Mouse (Mus musculus) liver, adult 2 months (tissue): ENCODE results near the gene Crim1. TPM values are rescaled to one million over a fixed set of nuclear protein-coding genes. Genes with fewer than 3 reads are reported as not detected.

ENCODE experiments used
- DNase-seq: peaks from one replicate; pipeline ENCODE4 v3.0.0-alpha.2; 2011; ENCODE audit warnings: low read depth, low spot score; ENCODE audit errors: extremely low read depth
- H3K27ac ChIP-seq: fragments of 200-500 bp; replicated peaks from 2 replicates; pipeline ENCODE4 v1.5.1; 2012; ENCODE audit warnings: low read depth, mild to moderate bottlenecking, control low read depth, inconsistent platforms, low read length; ENCODE audit not compliant: insufficient read depth
- H3K27me3 ChIP-seq: fragments of 200-500 bp; 2 replicates; pipeline ENCODE4 v1.6.1; 2012; ENCODE audit warnings: mild to moderate bottlenecking, moderate library complexity, low read length, inconsistent platforms; ENCODE audit not compliant: control insufficient read depth, insufficient read depth
- H3K36me3 ChIP-seq: fragments of 200-500 bp; 2 replicates; pipeline ENCODE4 v1.6.1; 2012; ENCODE audit warnings: low read length, inconsistent platforms; ENCODE audit not compliant: control insufficient read depth, insufficient read depth
- H3K4me1 ChIP-seq: fragments of 200-500 bp; 2 replicates; pipeline ENCODE4 v1.6.1; 2011; ENCODE audit warnings: low read length; ENCODE audit not compliant: control insufficient read depth, insufficient read depth
- H3K4me3 ChIP-seq: fragments of 200-500 bp; 2 replicates; pipeline ENCODE4 v1.5.1; 2011; ENCODE audit warnings: low read depth, mild to moderate bottlenecking, control low read depth, low read length, moderate library complexity; ENCODE audit not compliant: insufficient read depth
- H3K79me2 ChIP-seq: fragments of 200-500 bp; 2 replicates; pipeline ENCODE4 v1.6.1; 2012; ENCODE audit warnings: inconsistent platforms, mild to moderate bottlenecking, low read length, moderate library complexity; ENCODE audit not compliant: control insufficient read depth, insufficient read depth
- H3K9ac ChIP-seq: fragments of 200-500 bp; 2 replicates; pipeline ENCODE4 v1.6.1; 2012; ENCODE audit warnings: low read depth, mild to moderate bottlenecking, control low read depth, inconsistent platforms, low read length
- CTCF ChIP-seq: fragments of 200-500 bp; IDR thresholded peaks from 2 replicates; pipeline ENCODE4 v1.5.1; 2011; ENCODE audit warnings: low read depth, low read length, control low read depth
- POLR2A ChIP-seq: fragments of 200-500 bp; IDR thresholded peaks from 2 replicates; pipeline ENCODE4 v1.6.1; 2011; ENCODE audit warnings: low read length, control low read depth; ENCODE audit not compliant: insufficient read depth; ENCODE audit errors: extremely low read depth
- WGBS: fragments of 180-500 bp; shearing (Covaris S2); methylation state at CpG from one replicate; pipeline ENCODE4 v1.1.7; 2018; 5-methylcytosine and 5-hydroxymethylcytosine counted together
- polyA plus RNA-seq: library from polyadenylated mRNA; depleted of rRNA; stranded (reverse); fragments of >200 nt; gene quantifications from 2 replicates; pipeline ENCODE4 v1.2.3, GENCODE M21; 2012
- total RNA-seq: library from RNA; depleted of rRNA; stranded (reverse); fragments of >200 nt; gene quantifications from 2 replicates; pipeline ENCODE4 v1.2.3, GENCODE M21; 2014

The Crim1 gene
- total and polyA plus RNA-seq, 2 experiments = 5.6 to 9.0 TPM

DNA sequence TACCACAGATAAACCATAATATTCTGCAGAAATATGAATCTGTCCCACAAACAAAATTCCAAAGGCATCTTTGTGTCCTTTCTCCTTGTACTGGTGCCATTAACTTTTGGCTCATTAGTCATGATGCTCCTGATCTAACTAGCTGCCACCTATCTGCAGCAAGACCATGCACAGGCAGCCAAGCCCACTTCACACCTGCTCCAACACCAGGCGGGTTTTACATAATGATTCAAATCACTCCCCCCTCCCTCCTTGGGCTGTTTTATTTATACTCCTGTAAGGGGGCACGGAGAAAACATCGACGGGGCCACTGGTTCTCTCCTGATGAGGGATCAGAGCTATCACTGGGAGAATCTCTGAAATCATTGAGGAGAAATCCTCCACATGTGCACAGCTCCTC is 1.2 kb upstream of the Crim1 start:
- Histone ChIP-seq H3K4me3 (no peak overlapping the region), H3K27me3 (no peaks in the 10 kb centered on the region), H3K27ac (no peak overlapping the region), H3K9ac (no peak overlapping the region), H3K4me1 (peaks cover 12% of the 10 kb centered on the region), H3K36me3 (no peaks in the 10 kb centered on the region), H3K79me2 (peaks cover 21% of the 10 kb centered on the region; the same call in 1 of the 2 replicates)
- 42% methylated on average over 4 of the region's 4 CpGs for WGBS
- DNase-seq = no peak
- no peak for TF ChIP-seq POLR2A
- TF ChIP-seq CTCF = no peak

GRCm38 (mm10) chr17:78199231-78199625 is 820 bp upstream of the Crim1 start:
- Histone ChIP-seq H3K27ac (no peak overlapping the region), H3K36me3 (no peaks in the 10 kb centered on the region), H3K4me1 (peaks cover 12% of the 10 kb centered on the region), H3K9ac (peak overlapping the region; percentile 96; the same call in 1 of the 2 replicates), H3K79me2 (peaks cover 21% of the 10 kb centered on the region; the same call in 1 of the 2 replicates), H3K4me3 (peak overlapping the region; percentile 87; the same call in 1 of the 2 replicates), H3K27me3 (no peaks in the 10 kb centered on the region)
- no peak for TF ChIP-seq POLR2A
- TF ChIP-seq CTCF = no peak
- DNase-seq = no peak
- 33% methylated on average over 7 of the region's 7 CpGs for WGBS

GRCm38 (mm10) chr17:78200561-78201220 is 643 bp downstream of the Crim1 start:
- Histone ChIP-seq H3K79me2 (peaks cover 26% of the 10 kb centered on the region; the same call in 1 of the 2 replicates), H3K36me3 (no peaks in the 10 kb centered on the region), H3K4me1 (peaks cover 14% of the 10 kb centered on the region), H3K27ac (peak overlapping the region; percentile 65), H3K4me3 (peak overlapping the region; percentile 80), H3K27me3 (no peaks in the 10 kb centered on the region), H3K9ac (peak overlapping the region; percentile 88)
- no peak for DNase-seq
- WGBS = under 1% methylated on average over 61 of the region's 73 CpGs
- TF ChIP-seq POLR2A (no peak), CTCF (no peak)

GRCm38 (mm10) chr17:78201221-78202058 is 1.4 kb downstream of the Crim1 start:
- 5% methylated on average over 39 of the region's 39 CpGs for WGBS
- Histone ChIP-seq H3K27ac (no peak overlapping the region), H3K27me3 (no peaks in the 10 kb centered on the region)

GRCm38 (mm10) chr17:78202221-78202620 is 2.2 kb downstream of the Crim1 start:
- Histone ChIP-seq H3K27ac (no peak overlapping the region), H3K4me3 (peak overlapping the region; percentile 80; the same call in 1 of the 2 replicates), H3K79me2 (peaks cover 30% of the 10 kb centered on the region; the same call in 1 of the 2 replicates), H3K4me1 (peaks cover 16% of the 10 kb centered on the region), H3K27me3 (no peaks in the 10 kb centered on the region), H3K36me3 (no peaks in the 10 kb centered on the region), H3K9ac (peak overlapping the region; percentile 44; the same call in 1 of the 2 replicates)
- WGBS = 38% methylated on average over 5 of the region's 5 CpGs
- DNase-seq = no peak
- no peak for TF ChIP-seq CTCF

More at GRCm38 (mm10) chr17:78201221-78202058, 1.4 kb downstream of the Crim1 start:
- TF ChIP-seq POLR2A (no peak), CTCF (no peak)
- peaks cover 16% of the 10 kb centered on the region for H3K4me1 ChIP-seq
- peak overlapping the region; percentile 80 for H3K4me3 ChIP-seq
- no peak for DNase-seq
- peaks cover 30% of the 10 kb centered on the region; the same call in 1 of the 2 replicates for H3K79me2 ChIP-seq
- peak overlapping the region; percentile 88 for H3K9ac ChIP-seq
- no peaks in the 10 kb centered on the region for H3K36me3 ChIP-seq
